Mouse (Mus musculus): ENCODE data around the gene Hc. TPM values are rescaled to one million over a fixed set of nuclear protein-coding genes. Genes with fewer than 3 reads are reported as not detected.

Gene Hc
- total RNA-seq, 2 experiments from 2014 or later: 0.45 to 0.65 TPM

DNA sequence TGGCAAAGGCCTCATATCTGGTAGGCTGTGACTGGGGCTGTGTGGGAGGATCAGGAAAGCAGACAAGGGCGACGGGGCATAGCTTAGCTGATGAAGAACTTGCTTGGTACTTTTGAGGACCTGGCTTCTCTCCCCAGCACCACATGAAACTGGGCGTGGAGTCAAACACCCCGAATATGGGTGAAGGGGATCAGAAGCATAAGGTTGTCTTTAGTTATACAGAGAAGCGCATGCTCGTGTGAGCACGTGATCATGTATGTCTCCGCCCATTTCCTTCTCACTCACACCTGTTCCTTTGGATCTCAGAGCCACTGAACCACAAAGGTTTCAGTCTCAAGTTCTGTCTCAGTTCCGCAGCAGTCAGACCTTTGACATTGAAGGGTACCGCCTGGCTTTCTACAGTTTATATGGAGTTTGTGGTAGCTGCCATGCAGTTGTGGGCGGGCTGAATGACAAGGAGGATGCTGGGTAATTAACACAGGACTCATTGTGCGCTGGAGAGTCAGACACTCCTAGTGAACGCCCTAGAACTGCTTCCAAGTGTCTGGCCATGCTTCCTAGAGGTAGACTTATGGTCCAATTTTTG lies 97.8 kb downstream of the Hc start:
- DNase-seq (ENCODE audit: extremely low spot score in 1 of 2, low spot score in 2 of 2): no peak
- intact Hi-C loops (cut with DNase I): no loop called here

GRCm38 (mm10) chr2:34962893-34963292 lies 98.3 kb downstream of the Hc start:
- DNase-seq (ENCODE audit: extremely low spot score in 1 of 2, low spot score in 2 of 2): no peak
- intact Hi-C loops (cut with DNase I): no loop called here

- DNase-seq (ENCODE audit: extremely low spot score in 1 of 2, low spot score in 2 of 2): no peak
- intact Hi-C loops (cut with DNase I): no loop called here
These were observed 99.0 kb downstream of the Hc start for GRCm38 (mm10) chr2:34962211-34962610.

GRCm38 (mm10) chr2:34961481-34962036 lies 99.7 kb downstream of the Hc start, which contains the start of gene Traf1:
Traf1 (minus strand) TSS chr2:34961772.
- intact Hi-C loops (cut with DNase I): no loop called here

GRCm38 (mm10) chr2:34960966-34961365 lies 100.3 kb downstream of the Hc start:
- intact Hi-C loops (cut with DNase I): no loop called here
- no peak for DNase-seq (ENCODE audit: extremely low spot score in 1 of 2, low spot score in 2 of 2)

More at GRCm38 (mm10) chr2:34961481-34962036, 99.7 kb downstream of the Hc start, which contains the start of gene Traf1:
- peak in 1 of 2 experiments; percentile 63 for DNase-seq (ENCODE audit: extremely low spot score in 1 of 2, low spot score in 2 of 2)

DNA sequence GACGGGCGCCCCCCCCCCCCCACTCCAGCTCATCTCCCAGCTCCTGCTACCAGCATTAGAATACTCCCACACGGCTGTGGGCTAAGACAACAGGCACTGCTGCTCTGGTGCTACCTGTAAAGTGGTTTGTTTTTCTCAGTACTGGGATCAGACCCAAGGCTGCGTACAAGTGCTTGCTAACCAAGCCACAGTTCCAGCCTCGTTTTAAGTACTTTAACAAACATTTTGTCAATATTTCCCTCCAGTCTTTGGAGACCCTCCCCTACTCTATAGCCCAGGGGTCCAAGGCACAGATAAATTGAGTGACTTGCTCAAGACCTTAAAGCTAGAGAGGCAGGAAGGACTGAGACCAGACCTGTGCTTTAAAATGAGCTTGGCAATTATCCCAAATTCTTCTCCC lies 100.8 kb downstream of the Hc start:
- no peak for DNase-seq (ENCODE audit: extremely low spot score in 1 of 2, low spot score in 2 of 2)
- intact Hi-C loops (cut with DNase I): no loop called here

DNA sequence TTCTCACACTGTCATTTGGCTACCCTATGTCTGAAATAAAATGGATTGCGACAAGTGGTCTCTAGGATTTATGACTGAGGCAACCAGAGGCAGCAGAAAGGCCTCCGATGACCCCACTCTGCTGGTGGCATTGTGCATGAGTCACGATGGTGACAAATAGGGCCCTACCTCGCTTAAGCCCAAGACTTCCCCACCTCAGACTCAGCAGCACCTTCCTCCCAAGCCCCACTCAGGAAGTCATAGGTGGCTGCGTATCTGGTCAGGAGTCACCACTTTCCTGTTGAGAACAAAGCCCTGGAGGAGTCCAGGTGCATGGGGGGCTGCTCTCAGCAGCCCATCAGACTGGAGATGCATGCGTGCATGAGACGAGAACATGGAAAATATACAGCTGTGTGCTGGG lies 102.7 kb downstream of the Hc start:
- intact Hi-C loops (cut with DNase I): no loop called here
- DNase-seq (ENCODE audit: extremely low spot score in 1 of 2, low spot score in 2 of 2): no peak

DNA sequence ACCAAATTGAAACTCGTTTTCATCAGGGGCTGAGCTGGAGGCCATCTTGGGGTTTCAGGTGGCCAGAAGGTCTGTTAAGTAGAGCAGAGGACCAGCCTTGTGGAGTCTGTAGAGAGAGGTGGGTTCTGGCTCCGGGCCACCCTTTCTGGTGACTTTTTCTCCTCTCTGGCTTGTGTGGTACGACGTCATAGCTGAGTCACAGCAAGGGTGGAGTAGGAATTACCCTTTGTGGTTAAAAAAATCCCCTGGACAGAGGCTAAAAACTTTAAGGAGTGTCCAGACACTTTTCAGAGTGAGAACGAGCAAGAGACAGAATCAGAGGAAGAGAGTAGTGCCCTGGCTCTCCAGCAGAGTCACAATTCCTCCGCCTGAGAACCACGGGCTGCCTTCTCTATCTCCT lies 103.2 kb downstream of the Hc start:
- DNase-seq (ENCODE audit: extremely low spot score in 1 of 2, low spot score in 2 of 2): no peak
- intact Hi-C loops (cut with DNase I): no loop called here

DNA sequence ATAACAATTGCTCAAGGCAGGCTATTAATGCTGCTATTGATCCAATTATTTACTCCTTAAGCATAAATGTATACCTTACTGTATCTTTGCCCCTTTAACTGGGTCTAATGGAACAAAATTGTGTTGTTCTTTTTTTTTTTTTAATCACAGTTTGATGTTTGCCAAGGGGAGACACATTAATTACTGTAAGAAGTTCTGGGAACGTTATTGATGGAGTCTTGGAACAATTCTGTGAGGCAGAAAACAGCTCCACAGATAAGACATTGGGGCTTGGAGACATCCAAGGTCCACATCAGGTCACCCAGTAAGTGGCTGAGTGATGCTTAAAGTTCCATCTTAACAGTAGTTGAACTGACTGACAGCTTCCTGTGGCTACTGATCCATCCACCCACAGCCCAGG lies 103.8 kb downstream of the Hc start:
- DNase-seq (ENCODE audit: extremely low spot score in 1 of 2, low spot score in 2 of 2): no peak
- intact Hi-C loops (cut with DNase I): no loop called here

DNA sequence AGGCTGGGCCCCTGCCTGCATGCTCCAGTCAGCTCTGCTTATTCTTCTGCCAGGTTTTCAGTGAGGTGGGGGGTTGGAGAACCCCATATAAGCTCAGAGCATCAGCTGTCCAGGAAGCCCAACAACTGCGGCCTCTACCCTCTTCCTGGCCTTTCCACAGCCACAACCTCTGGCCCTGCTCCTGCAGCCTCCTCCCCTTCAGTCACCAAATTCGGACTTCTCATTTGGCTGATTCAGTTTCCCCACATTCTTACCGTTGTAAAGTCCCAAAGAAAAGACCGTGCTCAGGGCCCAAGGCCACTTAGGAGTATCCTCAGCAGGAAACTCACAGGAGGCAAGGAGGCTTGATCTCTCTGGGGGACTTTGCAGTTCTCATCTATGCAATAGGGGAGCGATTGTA lies 104.3 kb downstream of the Hc start:
- intact Hi-C loops (cut with DNase I): no loop called here
- no peak for DNase-seq (ENCODE audit: extremely low spot score in 1 of 2, low spot score in 2 of 2)

- no peak for DNase-seq (ENCODE audit: extremely low spot score in 1 of 2, low spot score in 2 of 2)
- intact Hi-C loops (cut with DNase I): no loop called here
These were observed 106.9 kb downstream of the Hc start for GRCm38 (mm10) chr2:34954344-34954743.

- intact Hi-C loops (cut with DNase I): no loop called here
These were observed 107.6 kb downstream of the Hc start for GRCm38 (mm10) chr2:34953547-34954116.

GRCm38 (mm10) chr2:34953018-34953417 lies 108.2 kb downstream of the Hc start:
- intact Hi-C loops (cut with DNase I): no loop called here

More at GRCm38 (mm10) chr2:34953547-34954116, 107.6 kb downstream of the Hc start:
- no peak for DNase-seq (ENCODE audit: extremely low spot score in 1 of 2, low spot score in 2 of 2)

GRCm38 (mm10) chr2:34951469-34951868 lies 109.8 kb downstream of the Hc start:
- DNase-seq (ENCODE audit: extremely low spot score in 1 of 2, low spot score in 2 of 2): no peak
- intact Hi-C loops (cut with DNase I): no loop called here

More at GRCm38 (mm10) chr2:34953018-34953417, 108.2 kb downstream of the Hc start:
- no peak for DNase-seq (ENCODE audit: extremely low spot score in 1 of 2, low spot score in 2 of 2)

DNA sequence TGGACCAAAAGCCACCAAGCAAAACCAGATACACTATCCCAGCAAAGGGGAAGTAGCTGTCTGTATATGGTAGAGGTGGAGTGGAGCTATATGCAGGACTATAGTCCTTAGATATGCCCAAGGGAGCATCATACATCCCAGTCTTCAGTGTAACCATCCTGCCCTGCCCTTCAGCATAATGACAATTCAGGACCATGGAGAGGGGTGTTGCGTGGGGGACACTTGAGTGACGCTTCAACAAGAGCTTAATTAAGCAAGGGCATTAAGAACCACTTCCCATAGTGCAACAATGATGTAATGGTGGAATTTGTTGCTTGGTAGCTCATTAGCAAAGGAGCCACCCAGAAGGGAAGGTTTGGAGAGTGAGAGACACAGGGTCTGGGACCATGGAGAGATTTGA lies 112.6 kb downstream of the Hc start:
- intact Hi-C loops (cut with DNase I): no loop called here

DNA sequence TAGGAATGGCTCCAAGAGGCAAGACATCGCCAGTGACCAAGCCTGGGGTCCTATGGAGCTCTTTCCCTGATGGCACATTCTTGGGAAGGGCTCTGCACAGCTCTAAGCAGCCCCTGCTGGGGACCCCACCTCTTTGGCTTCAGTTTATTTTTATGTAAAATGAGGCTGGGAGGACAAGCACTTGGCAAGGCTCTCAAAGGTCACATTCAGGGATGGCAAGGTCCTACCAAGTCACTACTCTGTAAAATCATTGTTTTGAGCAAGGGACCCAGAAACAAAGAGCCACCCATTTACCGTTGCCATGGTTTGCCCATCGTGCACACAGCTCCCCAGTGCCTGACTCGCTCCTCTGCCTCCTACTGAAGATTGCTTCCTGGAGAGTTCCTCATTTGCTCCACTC lies 115.2 kb downstream of the Hc start:
- DNase-seq (ENCODE audit: extremely low spot score in 1 of 2, low spot score in 2 of 2): no peak
- intact Hi-C loops (cut with DNase I): no loop called here

More for the DNA sequence above, 112.6 kb downstream of the Hc start:
- no peak for DNase-seq (ENCODE audit: extremely low spot score in 1 of 2, low spot score in 2 of 2)

- no peak for DNase-seq (ENCODE audit: extremely low spot score in 1 of 2, low spot score in 2 of 2)
- intact Hi-C loops (cut with DNase I): no loop called here
These were observed 115.7 kb downstream of the Hc start for GRCm38 (mm10) chr2:34945580-34945979.

- intact Hi-C loops (cut with DNase I): no loop called here
These were observed 116.5 kb downstream of the Hc start for GRCm38 (mm10) chr2:34944761-34945160.

DNA sequence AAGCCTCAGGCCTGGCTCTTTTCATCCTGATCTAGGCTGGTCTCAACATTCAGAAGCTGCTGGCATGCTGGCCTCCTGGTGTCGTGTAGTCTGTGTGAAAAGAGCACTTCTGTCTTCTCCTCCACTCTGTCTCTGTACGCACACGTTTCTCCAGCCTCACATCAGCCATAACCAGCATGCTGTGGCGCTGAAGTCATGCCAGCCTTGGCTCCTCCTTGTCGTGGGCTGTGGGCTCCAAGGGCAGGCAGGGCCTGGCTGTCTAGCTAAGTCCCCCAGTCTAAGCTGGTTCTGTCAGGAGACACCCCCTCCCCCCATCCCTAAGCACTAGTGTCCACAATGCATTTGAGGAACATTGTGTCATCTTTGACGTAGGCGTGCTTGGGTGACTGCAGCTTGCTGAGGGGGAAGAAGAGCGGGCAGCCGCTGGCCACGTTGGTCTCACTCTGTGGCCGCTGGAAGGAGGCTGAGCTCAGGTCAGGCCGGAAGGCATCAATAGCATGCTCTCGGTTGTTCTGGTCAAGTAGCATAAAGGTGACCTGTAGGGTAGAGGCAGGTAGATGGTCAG lies 117.6 kb downstream of the Hc start:
- DNase-seq (ENCODE audit: extremely low spot score in 1 of 2, low spot score in 2 of 2): no peak
- intact Hi-C loops (cut with DNase I): no loop called here

More at GRCm38 (mm10) chr2:34944761-34945160, 116.5 kb downstream of the Hc start:
- peak in 1 of 2 experiments; percentile 74 for DNase-seq (ENCODE audit: extremely low spot score in 1 of 2, low spot score in 2 of 2)

DNA sequence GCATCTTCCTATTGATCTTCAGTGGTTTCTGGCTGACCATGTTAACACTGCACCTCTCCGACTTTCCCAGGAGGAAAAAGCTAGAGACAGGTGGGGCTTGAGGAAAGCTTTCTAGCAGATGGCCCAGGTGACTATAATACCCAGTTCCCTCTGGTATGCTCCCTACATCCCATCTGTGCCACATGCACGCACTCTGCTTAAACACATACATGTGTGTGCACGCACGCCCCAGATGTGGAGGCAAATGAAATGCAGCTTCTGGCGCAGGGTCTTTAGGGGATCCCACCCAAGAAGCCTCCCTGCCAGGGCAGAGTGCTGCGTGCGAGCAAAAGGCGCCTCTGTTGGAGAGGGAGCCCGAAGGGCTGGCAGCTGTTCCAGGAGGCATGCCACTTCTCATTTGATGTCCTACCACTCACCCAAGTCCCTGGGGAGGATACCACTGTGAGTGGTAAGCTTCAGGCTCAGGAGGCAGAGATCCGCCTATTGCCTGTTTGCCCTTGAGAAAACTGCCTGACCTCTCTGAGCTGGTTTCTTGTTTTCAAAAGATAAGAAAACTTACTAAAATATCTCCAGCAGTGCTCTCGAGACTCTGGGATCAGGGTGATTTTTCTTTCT lies 120.1 kb downstream of the Hc start:
- DNase-seq (ENCODE audit: extremely low spot score in 1 of 2, low spot score in 2 of 2): no peak

More for the DNA sequence above, 120.1 kb downstream of the Hc start:
- intact Hi-C loops (cut with DNase I): no loop called here

All from left cerebral cortex, postnatal 10 days (tissue).